Mouse (Mus musculus): Measurements from ENCODE around the gene Guca2b. TPM values are rescaled to one million over a fixed set of nuclear protein-coding genes. Genes with fewer than 3 reads are reported as not detected.

Guca2b gene
- polyA plus RNA-seq (2015; fragmentation: Nextera tagmentation; extraction: Ambion mirVana) = not detected in 2 replicates

GRCm38 (mm10) chr4:119658731-119659130, at the start of gene Guca2b:
Gene Guca2b (minus strand): TSS chr4:119658954.

GRCm38 (mm10) chr4:119637176-119637845, 21.4 kb downstream of the Guca2b start, which contains the start of gene Guca2a:
Gene Guca2a (plus strand): TSS chr4:119637704.

Other genes starting within 250 kb of the Guca2b start
- 0.85 and 1.1 TPM in 2 replicates for gene Ccdc30, start 243.4 kb downstream of the Guca2b start, polyA plus RNA-seq (2015; fragmentation: Nextera tagmentation; extraction: Ambion mirVana)
- 15.8 and 16.3 TPM in 2 replicates for gene Ppcs, start 236.5 kb downstream of the Guca2b start, polyA plus RNA-seq (2015; fragmentation: Nextera tagmentation; extraction: Ambion mirVana)
- 0.22 and 0.43 TPM in 2 replicates for gene Zmynd12, start 236.1 kb downstream of the Guca2b start, polyA plus RNA-seq (2015; fragmentation: Nextera tagmentation; extraction: Ambion mirVana)
- 0.26 and 0.60 TPM in 2 replicates for gene Rimkla, start 166.3 kb downstream of the Guca2b start, polyA plus RNA-seq (2015; fragmentation: Nextera tagmentation; extraction: Ambion mirVana)
- gene Foxj3, start 122.0 kb downstream of the Guca2b start, polyA plus RNA-seq (2015; fragmentation: Nextera tagmentation; extraction: Ambion mirVana) = 15.1 and 15.5 TPM in 2 replicates
- 6.6 and 7.1 TPM in 2 replicates for gene Frg2f1, start 119.4 kb downstream of the Guca2b start, polyA plus RNA-seq (2015; fragmentation: Nextera tagmentation; extraction: Ambion mirVana)
- not detected in 2 replicates for gene Guca2a, start 21.2 kb downstream of the Guca2b start, polyA plus RNA-seq (2015; fragmentation: Nextera tagmentation; extraction: Ambion mirVana)
- gene Hivep3, start 74.8 kb upstream of the Guca2b start, polyA plus RNA-seq (2015; fragmentation: Nextera tagmentation; extraction: Ambion mirVana) = 5.0 and 5.5 TPM in 2 replicates